Mouse (Mus musculus) gonadal fat pad, adult 2 months (tissue): Measurements from ENCODE around the gene Atg9a. TPM values are rescaled to one million over a fixed set of nuclear protein-coding genes. Genes with fewer than 3 reads are reported as not detected.

ENCODE experiments used
- DNase-seq: peaks from one replicate; pipeline ENCODE4 v3.0.0-alpha.2; 2012; ENCODE audit warnings: low read depth
- polyA plus RNA-seq: library from polyadenylated mRNA; depleted of rRNA; stranded (reverse); fragments of >200 nt; gene quantifications from 2 replicates; pipeline ENCODE4 v1.2.3, GENCODE M21; 2012

Atg9a gene
- polyA plus RNA-seq, 1 experiment, result 56.5 TPM

DNA sequence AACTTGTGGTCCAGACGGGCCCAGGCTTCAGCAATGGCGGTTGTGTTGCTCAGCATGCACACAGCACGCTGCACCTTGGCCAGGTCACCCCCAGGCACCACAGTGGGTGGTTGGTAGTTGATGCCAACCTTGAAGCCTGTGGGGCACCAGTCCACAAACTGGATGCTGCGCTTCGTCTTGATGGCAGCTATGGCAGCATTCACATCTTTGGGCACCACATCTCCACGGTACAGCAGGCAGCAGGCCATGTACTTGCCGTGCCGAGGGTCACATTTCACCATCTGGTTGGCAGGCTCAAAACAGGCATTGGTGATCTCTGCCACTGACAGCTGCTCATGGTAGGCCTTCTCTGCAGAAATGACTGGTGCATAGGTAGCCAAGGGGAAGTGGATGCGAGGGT is 23.8 kb upstream of the Atg9a start:
- no peak for DNase-seq

DNA sequence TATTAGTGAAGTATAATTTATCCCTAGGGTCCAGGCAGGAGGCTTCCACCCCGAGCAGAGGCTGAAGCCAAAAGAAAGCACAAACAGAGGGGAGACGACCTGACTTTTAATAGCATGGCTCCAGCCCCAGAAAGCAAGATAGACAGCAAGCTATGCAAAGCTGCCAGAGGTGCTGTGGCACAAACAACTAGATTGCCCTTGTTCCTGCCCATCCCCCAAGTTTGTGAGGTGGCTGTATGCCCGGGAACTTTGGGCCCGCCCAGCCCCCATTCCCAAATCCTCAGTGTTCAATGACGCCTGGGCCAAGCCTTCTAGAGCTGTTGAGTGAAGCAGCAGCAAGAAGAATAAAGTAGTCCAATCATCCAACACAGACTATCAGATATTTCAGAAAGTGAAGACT is 22.9 kb upstream of the Atg9a start:
- no peak for DNase-seq

DNA sequence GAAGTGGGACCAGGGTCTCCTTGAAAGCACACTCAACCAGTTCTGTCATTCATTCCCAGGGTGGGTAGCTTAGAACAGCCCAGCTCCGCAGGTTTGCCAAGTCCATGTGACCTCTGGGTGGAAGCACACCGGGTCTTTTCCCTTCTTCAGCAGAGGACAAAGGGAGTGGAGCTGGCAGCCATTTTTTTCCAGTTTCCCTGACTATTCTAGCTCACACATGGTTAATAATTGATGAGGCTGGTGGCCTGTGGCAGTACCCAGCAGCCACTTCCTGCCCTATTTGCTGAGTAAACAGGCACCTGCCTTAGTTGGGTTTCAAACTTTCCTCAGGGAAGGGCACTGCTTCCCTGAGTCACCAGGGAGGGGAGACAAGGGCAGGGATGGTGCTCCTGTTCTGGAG is 22.4 kb upstream of the Atg9a start:
- DNase-seq, result no peak

- DNase-seq, result no peak
These were observed 21.1 kb upstream of the Atg9a start for GRCm38 (mm10) chr1:75213096-75213495.

DNA sequence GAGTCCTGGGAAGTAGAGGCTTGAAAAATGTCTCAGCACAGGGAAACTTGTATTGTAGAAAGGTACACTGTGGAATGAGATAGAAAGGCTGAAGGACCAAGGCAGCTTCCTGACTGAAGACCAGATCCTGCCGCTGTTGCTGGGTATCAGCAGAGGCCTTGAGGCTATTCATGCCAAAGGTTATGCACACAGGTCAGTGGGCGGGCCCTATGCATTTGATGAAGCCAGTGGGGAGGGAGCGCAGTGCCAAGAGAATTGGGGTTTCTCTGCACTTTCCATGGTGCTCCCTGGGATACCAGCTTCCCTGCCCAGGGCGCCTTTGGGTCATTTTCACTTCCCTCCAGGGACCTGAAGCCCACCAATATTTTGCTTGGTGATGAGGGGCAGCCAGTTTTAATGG is 20.5 kb upstream of the Atg9a start:
- DNase-seq, result no peak

GRCm38 (mm10) chr1:75211141-75211708 is 19.2 kb upstream of the Atg9a start:
- DNase-seq, result no peak

DNA sequence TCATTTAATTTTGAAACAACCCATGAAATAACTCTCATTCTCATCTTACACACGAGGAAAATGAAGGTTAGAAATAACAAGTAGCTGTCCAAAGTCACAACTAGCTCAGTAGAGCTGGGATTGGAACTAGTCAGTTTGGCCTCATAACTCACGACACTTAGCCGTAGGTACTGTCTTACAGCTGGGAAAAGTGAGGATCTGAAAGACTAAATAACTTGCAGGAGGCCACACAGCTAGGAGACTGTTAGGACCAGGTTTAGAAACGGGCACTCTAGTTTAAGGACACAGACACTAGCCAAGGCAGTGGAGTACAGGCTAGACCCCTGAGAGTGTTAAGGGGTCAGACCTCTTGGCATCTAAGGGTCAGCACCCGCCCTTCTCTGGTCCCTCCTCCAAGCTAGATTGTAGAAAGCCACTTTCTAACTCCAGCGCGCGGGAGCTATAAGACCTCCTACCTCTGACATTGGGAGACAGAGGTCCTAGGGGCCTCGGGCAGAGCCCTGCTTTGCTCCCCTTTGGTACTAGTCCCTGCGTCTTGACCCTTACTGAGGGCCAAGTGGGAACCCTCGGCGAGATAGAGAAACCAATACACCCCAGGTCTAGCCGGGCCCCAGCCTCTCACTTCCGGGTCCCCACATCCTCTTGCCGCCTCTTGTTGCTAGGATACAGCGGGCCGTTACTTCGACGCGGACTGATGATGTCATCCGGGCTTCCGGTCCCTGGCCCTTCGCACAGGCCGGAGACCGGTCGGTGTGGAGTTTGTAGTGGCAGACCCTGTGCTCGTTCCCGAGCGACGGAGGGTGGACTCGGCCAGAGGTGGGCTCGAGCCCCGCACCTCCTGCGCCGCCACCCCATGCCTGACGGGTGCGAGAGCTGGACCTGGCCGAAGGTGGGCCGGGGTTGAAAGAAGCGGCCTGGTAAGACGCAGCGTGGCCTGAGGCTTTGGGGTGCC is 18.4 kb upstream of the Atg9a start, which contains the start of the genes Glb1l and Stk16:
Glb1l (minus strand) TSS at position 678 of the 952 bp plus-strand sequence.
Stk16 (plus strand) TSS at position 703 of the 952 bp plus-strand sequence.
- no peak for DNase-seq

- DNase-seq, result no peak
These were observed 17.1 kb upstream of the Atg9a start for GRCm38 (mm10) chr1:75208967-75209678.

DNA sequence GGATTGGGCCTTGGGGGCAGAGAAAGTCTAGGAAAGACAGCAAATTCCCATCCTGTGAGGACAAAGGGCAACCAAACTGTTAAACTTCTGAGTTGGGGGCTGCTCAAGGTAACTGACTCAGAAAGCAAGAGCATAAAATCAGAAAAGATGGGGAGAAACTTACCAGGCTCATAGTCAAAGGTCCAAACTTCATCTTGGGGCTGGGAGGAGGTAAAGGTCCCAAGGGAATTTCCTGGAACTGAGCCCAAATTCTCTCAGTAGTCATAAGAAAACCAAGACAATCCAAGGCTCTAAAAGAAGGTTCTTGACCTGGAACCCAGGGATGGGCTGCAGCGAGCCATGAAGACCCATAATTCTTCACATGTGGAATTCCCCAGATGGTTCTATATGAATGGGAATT is 9.2 kb upstream of the Atg9a start:
- no peak for DNase-seq

DNA sequence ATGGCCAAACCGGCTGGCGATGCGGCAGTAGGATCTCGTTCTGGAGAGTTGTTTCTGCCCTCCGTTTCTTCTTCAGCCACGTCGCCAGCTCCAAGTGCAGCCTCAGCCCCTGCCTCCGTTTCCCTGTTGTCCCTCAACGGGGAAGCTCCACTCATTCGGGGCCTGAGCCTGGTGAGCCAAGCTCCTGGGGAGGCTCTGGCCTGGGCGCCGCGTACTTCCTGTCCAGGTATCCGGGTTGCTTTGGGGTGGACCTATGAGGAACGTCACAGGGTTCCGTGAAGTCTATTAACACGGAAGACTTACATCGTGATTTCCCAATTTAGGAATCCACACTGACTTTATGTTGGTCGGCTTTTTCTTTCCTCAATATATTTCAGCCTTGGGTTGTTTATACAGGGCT is 456 bp upstream of the Atg9a start:
- DNase-seq, result no peak

- no peak for DNase-seq
These were observed 756 bp downstream of the Atg9a start for GRCm38 (mm10) chr1:75191258-75191621.

DNA sequence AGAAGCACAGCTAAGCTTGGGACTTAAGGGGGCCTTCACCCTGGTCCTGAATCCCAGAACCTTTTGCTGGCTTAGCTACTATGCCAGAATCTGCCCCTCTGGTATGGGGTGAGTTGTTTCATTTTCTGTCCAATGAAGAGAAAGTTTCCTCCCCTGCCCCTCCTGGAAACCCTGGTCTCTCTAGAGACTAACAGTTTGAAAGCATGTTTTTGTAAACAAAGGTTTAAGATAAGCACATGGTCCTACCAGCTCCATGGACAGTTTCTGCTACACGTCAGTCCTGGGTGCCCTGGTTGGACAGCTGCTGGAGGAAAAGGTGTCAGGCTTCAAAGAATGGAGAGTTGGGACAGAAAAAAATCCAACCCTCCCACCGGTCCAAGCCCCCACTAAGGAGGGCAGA is 1.4 kb downstream of the Atg9a start:
- DNase-seq, result no peak

GRCm38 (mm10) chr1:75187914-75188483 is 4.0 kb downstream of the Atg9a start:
- no peak for DNase-seq

DNA sequence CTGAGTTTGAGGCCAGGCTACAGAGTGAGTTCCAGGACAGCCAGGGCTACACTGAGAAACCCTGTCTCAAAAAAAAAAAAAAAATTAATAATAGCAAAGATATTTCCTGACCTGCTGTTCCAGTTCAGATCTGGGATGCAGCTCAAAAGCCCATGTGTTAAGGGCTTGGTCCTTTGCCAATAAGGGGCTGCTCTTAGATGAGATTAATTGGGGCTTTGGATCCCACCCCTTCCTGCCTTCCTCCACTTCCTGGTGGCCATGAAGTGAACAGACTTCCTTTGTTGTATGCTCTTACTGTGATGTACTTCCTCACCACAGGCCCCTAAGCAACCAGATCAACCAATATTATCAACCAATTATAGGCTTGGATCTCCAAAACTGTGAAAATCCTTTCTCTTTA is 4.9 kb downstream of the Atg9a start:
- DNase-seq, result no peak

DNA sequence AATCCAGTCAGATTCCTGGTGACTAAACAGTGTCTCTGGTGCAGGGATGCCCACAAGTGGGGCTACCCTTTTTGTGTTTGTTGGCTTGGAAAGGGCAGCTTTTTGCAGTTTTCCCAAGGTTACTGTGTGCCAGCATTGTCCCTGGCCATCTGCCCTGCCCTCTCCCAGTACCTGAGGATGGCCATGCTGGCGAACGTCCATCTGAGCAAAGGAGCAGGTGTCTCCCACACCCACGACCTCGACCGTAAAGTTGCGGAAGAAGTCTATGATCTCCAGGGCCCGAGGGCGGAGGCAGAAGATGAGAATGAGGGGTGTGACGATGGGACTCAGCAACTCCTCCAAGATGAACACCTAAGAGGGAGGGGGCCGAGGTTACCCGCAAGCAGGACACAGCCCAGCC is 6.5 kb downstream of the Atg9a start:
- DNase-seq, result no peak

- no peak for DNase-seq
These were observed 9.8 kb downstream of the Atg9a start for GRCm38 (mm10) chr1:75182160-75182559.

- DNase-seq, result no peak
These were observed 10.6 kb downstream of the Atg9a start for GRCm38 (mm10) chr1:75181377-75181870.

- DNase-seq, result no peak
These were observed 11.3 kb downstream of the Atg9a start for GRCm38 (mm10) chr1:75180741-75181140.

GRCm38 (mm10) chr1:75180105-75180590 is 11.8 kb downstream of the Atg9a start, which contains the start of gene Abcb6:
TSS of gene Abcb6 (minus strand) at chr1:75180392.
- DNase-seq, result peak; percentile 38

GRCm38 (mm10) chr1:75179334-75180104 is 12.5 kb downstream of the Atg9a start:
- no peak for DNase-seq
